ENCODE assay signal across 10 mouse cellular contexts in genomic region chr14:29442476-29442875, GRCm38 (mm10).
DNase-seq lines count a peak whose midpoint lies in the region; ATAC-seq and TF ChIP-seq lines count a peak whose summit lies in the region.
"Had no signal": no experiment of that assay in that cellular context is flagged by ENCODE, and none has a peak within 500 bp of the region (broad histone marks: within the 10 kb centered on the region; RNA-seq: fewer than 3 reads in every experiment).

No protein-coding gene starts in this region.

- H3K9ac ChIP-seq in heart, embryonic 14.5 days (ENCODE audit: low read length) = no peak overlapping the region
- no peak overlapping the region for H3K9ac ChIP-seq in heart, adult 2 months (ENCODE audit: low read depth, low read length)
- H3K9ac ChIP-seq in embryonic facial prominence, embryonic 13.5 days = no peak overlapping the region
- H3K9ac ChIP-seq in hindbrain, embryonic 14.5 days = no peak overlapping the region; the same call in 1 of the 2 replicates
- peak overlapping the region; percentile 2; the same call in 1 of the 2 replicates for H3K9ac ChIP-seq in midbrain, embryonic 16.5 days (ENCODE audit: low read depth, low read length)
- H3K9ac ChIP-seq: stomach, embryonic 15.5 days had no signal

- intact Hi-C loops in heart, adult 2 months (cut with DNase I) = loop anchor here (2.0 to 5.0 kb wide), 3 partner anchors 318 to 1630 kb away; no protein-coding TSS in a partner anchor
- intact Hi-C loops in left cerebral cortex, postnatal 36 days (cut with DNase I) = loop anchor here (10.0 kb wide), 2 partner anchors 308 to 348 kb away; no protein-coding TSS in a partner anchor

- no peaks in the 10 kb centered on the region for H3K79me2 ChIP-seq in heart, adult 2 months (replicated peaks; ENCODE audit: control insufficient read depth, insufficient read depth, low read length)

- no peak for TF ChIP-seq POLR2A in heart, adult 2 months (IDR thresholded peaks at IDR 0.05; ENCODE audit: insufficient read depth, low read depth, low read length)

- no peaks in the 10 kb centered on the region for H3K9me3 ChIP-seq in heart, embryonic 14.5 days (ENCODE audit: control insufficient read depth, low read length)
- no peaks in the 10 kb centered on the region for H3K9me3 ChIP-seq in embryonic facial prominence, embryonic 13.5 days
- H3K9me3 ChIP-seq in hindbrain, embryonic 14.5 days (ENCODE audit: control insufficient read depth, low read length) = no peaks in the 10 kb centered on the region
- no peaks in the 10 kb centered on the region for H3K9me3 ChIP-seq in midbrain, embryonic 16.5 days (replicated peaks; ENCODE audit: control insufficient read depth, low read length, poor library complexity, severe bottlenecking)
- H3K9me3 ChIP-seq: stomach, embryonic 15.5 days had no signal

- H3K27ac ChIP-seq in heart, embryonic 14.5 days (replicated peaks in 1 of 2; ENCODE audit: control insufficient read depth in 1 of 2, insufficient read depth in 1 of 2, low read depth in 2 of 2, low read length in 2 of 2) = no peak overlapping the region
- H3K27ac ChIP-seq in heart, adult 2 months = no peak overlapping the region
- peak overlapping the region; percentile 89 for H3K27ac ChIP-seq in embryonic facial prominence, embryonic 13.5 days
- peak overlapping the region; percentile 70 for H3K27ac ChIP-seq in hindbrain, embryonic 14.5 days
- H3K27ac ChIP-seq in midbrain, embryonic 16.5 days (ENCODE audit: low read length) = no peak overlapping the region
- H3K27ac ChIP-seq: stomach, embryonic 15.5 days had no signal

- no peak for TF ChIP-seq EP300 in heart, adult 2 months (IDR thresholded peaks at IDR 0.05; ENCODE audit: insufficient read depth, low read depth, low read length)

- no peak for DNase-seq in heart, adult 2 months
- DNase-seq in hindbrain, embryonic 14.5 days (ENCODE audit: low spot score) = no peak
- DNase-seq in adrenal gland, adult 18-20 months (ENCODE audit: low spot score in 2 of 2) = no peak
- DNase-seq in left cerebral cortex, adult 18-20 months (ENCODE audit: low spot score in 2 of 2) = no peak
- DNase-seq in left cerebral cortex, postnatal 36 days (ENCODE audit: low spot score in 2 of 2) = no peak

- peaks cover 8 to 13% of the 10 kb centered on the region in 2 experiments; a peak in 3 of 4 replicates for H3K4me1 ChIP-seq in heart, embryonic 14.5 days (ENCODE audit: control insufficient read depth in 2 of 2, insufficient read depth in 2 of 2, low read length in 2 of 2)
- no peaks in the 10 kb centered on the region for H3K4me1 ChIP-seq in heart, adult 2 months (ENCODE audit: control insufficient read depth, insufficient read depth, low read length)
- peaks cover 48% of the 10 kb centered on the region for H3K4me1 ChIP-seq in embryonic facial prominence, embryonic 13.5 days
- H3K4me1 ChIP-seq in hindbrain, embryonic 14.5 days (replicated peaks; ENCODE audit: control insufficient read depth, insufficient read depth, low read length) = peaks cover 29% of the 10 kb centered on the region; the same call in 1 of the 2 replicates
- H3K4me1 ChIP-seq in midbrain, embryonic 16.5 days (ENCODE audit: control insufficient read depth, insufficient read depth, low read length) = peaks cover 15% of the 10 kb centered on the region
- H3K4me1 ChIP-seq: stomach, embryonic 15.5 days had no signal

- no peak for TF ChIP-seq CTCF in heart, adult 2 months (IDR thresholded peaks at IDR 0.05)

- no peak for ATAC-seq in heart, embryonic 14.5 days (ENCODE audit: insufficient number of reproducible peaks, insufficient read depth, low FRiP score, low read depth)
- 0 out of 2 replicates have a peak, but pooled peaks have one; percentile 64 for ATAC-seq in embryonic facial prominence, embryonic 13.5 days (ENCODE audit: insufficient number of reproducible peaks, insufficient read depth, low FRiP score, low TSS enrichment, low read depth)
- ATAC-seq in hindbrain, embryonic 14.5 days (ENCODE audit: low FRiP score) = no peak
- no peak for ATAC-seq in midbrain, embryonic 16.5 days
- ATAC-seq: Patski had no signal

- no peaks in the 10 kb centered on the region for H3K27me3 ChIP-seq in heart, embryonic 14.5 days (ENCODE audit: control insufficient read depth, insufficient read depth, low read length)
- H3K27me3 ChIP-seq in heart, adult 2 months (ENCODE audit: control insufficient read depth, insufficient read depth, low read length) = no peaks in the 10 kb centered on the region
- H3K27me3 ChIP-seq in embryonic facial prominence, embryonic 13.5 days = no peaks in the 10 kb centered on the region
- no peaks in the 10 kb centered on the region for H3K27me3 ChIP-seq in hindbrain, embryonic 14.5 days (ENCODE audit: control insufficient read depth, insufficient read depth, low read length)
- no peaks in the 10 kb centered on the region for H3K27me3 ChIP-seq in midbrain, embryonic 16.5 days (ENCODE audit: control insufficient read depth, insufficient read depth, low read depth, low read length)
- H3K27me3 ChIP-seq: stomach, embryonic 15.5 days had no signal

- no peak overlapping the region for H3K4me3 ChIP-seq in heart, embryonic 14.5 days (ENCODE audit: control insufficient read depth in 1 of 2, insufficient read depth in 1 of 2, low read depth in 1 of 2, low read length in 2 of 2)
- no peak overlapping the region for H3K4me3 ChIP-seq in heart, adult 2 months
- H3K4me3 ChIP-seq in embryonic facial prominence, embryonic 13.5 days = no peak overlapping the region
- no peak overlapping the region for H3K4me3 ChIP-seq in hindbrain, embryonic 14.5 days (replicated peaks; ENCODE audit: low read length)
- H3K4me3 ChIP-seq in midbrain, embryonic 16.5 days (ENCODE audit: low read depth, low read length) = no peak overlapping the region
- H3K4me3 ChIP-seq: stomach, embryonic 15.5 days had no signal

- 52% methylated on average over 4 of the region's 4 CpGs for WGBS in heart, embryonic 14.5 days
- 50% methylated on average over 4 of the region's 4 CpGs for WGBS in heart, adult 2 months
- WGBS in embryonic facial prominence, embryonic 13.5 days = 13% methylated on average over 4 of the region's 4 CpGs
- 8% methylated on average over 4 of the region's 4 CpGs for WGBS in hindbrain, embryonic 14.5 days
- 7% methylated on average over 4 of the region's 4 CpGs for WGBS in midbrain, embryonic 16.5 days

- no peaks in the 10 kb centered on the region for H3K36me3 ChIP-seq in heart, embryonic 14.5 days (ENCODE audit: control insufficient read depth, insufficient read depth, low read length)
- H3K36me3 ChIP-seq in heart, adult 2 months (ENCODE audit: control insufficient read depth, insufficient read depth, low read length) = no peaks in the 10 kb centered on the region
- H3K36me3 ChIP-seq in embryonic facial prominence, embryonic 13.5 days = no peaks in the 10 kb centered on the region
- no peaks in the 10 kb centered on the region for H3K36me3 ChIP-seq in hindbrain, embryonic 14.5 days (replicated peaks; ENCODE audit: control insufficient read depth, insufficient read depth)
- H3K36me3 ChIP-seq in midbrain, embryonic 16.5 days (ENCODE audit: control insufficient read depth, insufficient read depth, low read length) = no peaks in the 10 kb centered on the region
- H3K36me3 ChIP-seq: stomach, embryonic 15.5 days had no signal

- peak overlapping the region; percentile 22; the same call in 1 of the 2 replicates for H3K4me2 ChIP-seq in heart, embryonic 14.5 days (ENCODE audit: low read length)
- peak overlapping the region; percentile 40 for H3K4me2 ChIP-seq in embryonic facial prominence, embryonic 13.5 days
- peak overlapping the region; percentile 33 for H3K4me2 ChIP-seq in hindbrain, embryonic 14.5 days (replicated peaks)
- peak overlapping the region; percentile 30 for H3K4me2 ChIP-seq in midbrain, embryonic 16.5 days (ENCODE audit: low read length)
- H3K4me2 ChIP-seq: stomach, embryonic 15.5 days had no signal

Comparison
In these comparisons a context has a peak if more than half of its experiments do, and no peak if none do; other contexts are left out.
1. H3K27ac ChIP-seq: peak in embryonic facial prominence, embryonic 13.5 days (single experiment) and hindbrain, embryonic 14.5 days (single experiment); none in heart, embryonic 14.5 days (0 of 2), heart, adult 2 months (single experiment) and midbrain, embryonic 16.5 days (single experiment).
2. Peak in every context shown above with its lines, with median percentiles within 50 percentile points of each other: H3K4me2 ChIP-seq.